In genomic region chr2:181521491-181521890, GRCm38 (mm10) we compare ENCODE assay signal across 8 mouse cellular contexts. TPM values are rescaled to one million over a fixed set of nuclear protein-coding genes. Genes with fewer than 3 reads are reported as not detected.
A peak's percentile ranks its signal among the peaks of the same experiment; 100 is the strongest.
DNase-seq lines count a peak whose midpoint lies in the region; ATAC-seq lines count a peak whose summit lies in the region.

No protein-coding gene starts in this region.

- peak overlapping the region; percentile 59 for H3K4me2 ChIP-seq in lung, embryonic 15.5 days
- H3K4me2 ChIP-seq in limb, embryonic 11.5 days (ENCODE audit: low read depth, severe bottlenecking): peak overlapping the region; percentile 59
- H3K4me2 ChIP-seq in neural tube, embryonic 14.5 days (ENCODE audit: low read depth, low read length): peak overlapping the region; percentile 70

- ATAC-seq in lung, embryonic 15.5 days (ENCODE audit: borderline replicate concordance, extremely low read depth, low FRiP score, low TSS enrichment): no peak
- ATAC-seq in limb, embryonic 11.5 days (ENCODE audit: insufficient number of reproducible peaks, low FRiP score, low TSS enrichment, low read depth): no peak
- ATAC-seq in neural tube, embryonic 14.5 days (ENCODE audit: low read depth): no peak

- peaks cover 26% of the 10 kb centered on the region for H3K4me1 ChIP-seq in lung, embryonic 15.5 days
- H3K4me1 ChIP-seq in forebrain, embryonic 10.5 days: peaks cover 25% of the 10 kb centered on the region
- peaks cover 6% of the 10 kb centered on the region; the same call in 1 of the 2 replicates for H3K4me1 ChIP-seq in limb, embryonic 11.5 days (ENCODE audit: control insufficient read depth, insufficient read depth, low read length)
- peaks cover 20% of the 10 kb centered on the region for H3K4me1 ChIP-seq in neural tube, embryonic 14.5 days (ENCODE audit: control insufficient read depth, insufficient read depth, low read length)

- H3K27me3 ChIP-seq in lung, embryonic 15.5 days: no peaks in the 10 kb centered on the region
- no peaks in the 10 kb centered on the region for H3K27me3 ChIP-seq in forebrain, embryonic 10.5 days (ENCODE audit: poor library complexity, severe bottlenecking)
- no peaks in the 10 kb centered on the region for H3K27me3 ChIP-seq in limb, embryonic 11.5 days (ENCODE audit: control insufficient read depth, insufficient read depth, low read length)
- no peaks in the 10 kb centered on the region for H3K27me3 ChIP-seq in neural tube, embryonic 14.5 days (ENCODE audit: control insufficient read depth, insufficient read depth, low read length)

- H3K36me3 ChIP-seq in lung, embryonic 15.5 days: peaks cover 16% of the 10 kb centered on the region
- peaks cover 45% of the 10 kb centered on the region for H3K36me3 ChIP-seq in forebrain, embryonic 10.5 days (replicated peaks)
- H3K36me3 ChIP-seq in limb, embryonic 11.5 days (ENCODE audit: control insufficient read depth, insufficient read depth, low read length): peaks cover 5% of the 10 kb centered on the region; the same call in 1 of the 2 replicates
- H3K36me3 ChIP-seq in neural tube, embryonic 14.5 days (ENCODE audit: control insufficient read depth, insufficient read depth, low read length): peaks cover 8% of the 10 kb centered on the region

- peak overlapping the region; percentile 90 for H3K4me3 ChIP-seq in lung, embryonic 15.5 days
- peak overlapping the region; percentile 73 for H3K4me3 ChIP-seq in forebrain, embryonic 10.5 days
- peak overlapping the region; percentile 67 for H3K4me3 ChIP-seq in limb, embryonic 11.5 days (ENCODE audit: low read depth, low read length)
- H3K4me3 ChIP-seq in neural tube, embryonic 14.5 days (ENCODE audit: low read depth, low read length): peak overlapping the region; percentile 95

- WGBS in lung, embryonic 15.5 days: 35% methylated on average over 10 of the region's 10 CpGs
- WGBS in forebrain, embryonic 10.5 days: 66% methylated on average over 10 of the region's 10 CpGs
- 59% methylated on average over 10 of the region's 10 CpGs for WGBS in limb, embryonic 11.5 days
- WGBS in neural tube, embryonic 14.5 days: 55% methylated on average over 10 of the region's 10 CpGs

- H3K27ac ChIP-seq in lung, embryonic 15.5 days: no peak overlapping the region
- H3K27ac ChIP-seq in forebrain, embryonic 10.5 days: peak overlapping the region; percentile 93; the same call in 1 of the 2 replicates
- H3K27ac ChIP-seq in limb, embryonic 11.5 days (replicated peaks; ENCODE audit: low read depth, low read length): no peak overlapping the region
- no peak overlapping the region for H3K27ac ChIP-seq in neural tube, embryonic 14.5 days (ENCODE audit: low read depth, low read length)

- H3K9ac ChIP-seq in lung, embryonic 15.5 days: peak overlapping the region; percentile 94
- peak overlapping the region; percentile 41; the same call in 1 of the 2 replicates for H3K9ac ChIP-seq in limb, embryonic 11.5 days (ENCODE audit: low read length)
- H3K9ac ChIP-seq in neural tube, embryonic 14.5 days (replicated peaks; ENCODE audit: low read depth, low read length): peak overlapping the region; percentile 80

- no peak for DNase-seq in lung, postnatal 4 days
- DNase-seq in forebrain, embryonic 10.5 days (ENCODE audit: extremely low spot score, low spot score): no peak
- DNase-seq in limb, embryonic 11.5 days (ENCODE audit: low spot score): no peak
- no peak for DNase-seq in layer of hippocampus, adult 9-10 months (ENCODE audit: low spot score)
- no peak for DNase-seq in MN1 (ENCODE audit: low spot score)
- no peak for DNase-seq in layer of hippocampus, adult 18-20 months (ENCODE audit: low spot score in 2 of 2)

- H3K9me3 ChIP-seq in lung, embryonic 15.5 days: no peaks in the 10 kb centered on the region
- H3K9me3 ChIP-seq in forebrain, embryonic 10.5 days: no peaks in the 10 kb centered on the region
- no peaks in the 10 kb centered on the region for H3K9me3 ChIP-seq in limb, embryonic 11.5 days (ENCODE audit: control insufficient read depth, low read length)
- H3K9me3 ChIP-seq in neural tube, embryonic 14.5 days (ENCODE audit: control insufficient read depth, low read length): no peaks in the 10 kb centered on the region

RNA-seq across cellular contexts. Expression of gene Dnajc5, which starts 1.2 kb away (rescaled TPM):
- polyA plus RNA-seq in lung, embryonic 15.5 days (2015; fragmentation: Nextera tagmentation; extraction: Ambion mirVana): 84.8 and 87.4 TPM in 2 replicates
- 92.3 and 92.4 TPM in 2 replicates for polyA plus RNA-seq in forebrain, embryonic 10.5 days (2016; fragmentation: Nextera tagmentation; extraction: Ambion mirVana)
- polyA plus RNA-seq in limb, embryonic 11.5 days (2014; fragmentation: Nextera tagmentation; extraction: Ambion mirVana): 75.3 and 80.9 TPM in 2 replicates
- polyA plus RNA-seq in neural tube, embryonic 14.5 days (2014; fragmentation: Nextera tagmentation; extraction: Ambion mirVana): 245 and 250 TPM in 2 replicates
- 100 to 1,000 TPM; 274 to 282 TPM for total RNA-seq in layer of hippocampus, adult 18-20 months (2021)

RNA-seq across cellular contexts. Expression of gene Tpd52l2, which starts 24.5 kb away (rescaled TPM):
- 155 and 160 TPM in 2 replicates for polyA plus RNA-seq in lung, embryonic 15.5 days (2015; fragmentation: Nextera tagmentation; extraction: Ambion mirVana)
- 151 and 158 TPM in 2 replicates for polyA plus RNA-seq in forebrain, embryonic 10.5 days (2016; fragmentation: Nextera tagmentation; extraction: Ambion mirVana)
- polyA plus RNA-seq in limb, embryonic 11.5 days (2014; fragmentation: Nextera tagmentation; extraction: Ambion mirVana): 165 and 175 TPM in 2 replicates
- 116 and 120 TPM in 2 replicates for polyA plus RNA-seq in neural tube, embryonic 14.5 days (2014; fragmentation: Nextera tagmentation; extraction: Ambion mirVana)
- total RNA-seq in layer of hippocampus, adult 18-20 months (2021): 10 to 100 TPM; 71.5 to 78.4 TPM

RNA-seq across cellular contexts. Expression of gene Abhd16b, which starts 28.5 kb away (rescaled TPM):
- polyA plus RNA-seq in lung, embryonic 15.5 days (2015; fragmentation: Nextera tagmentation; extraction: Ambion mirVana): 0.24 and 0.26 TPM in 2 replicates
- 0.25 TPM in 1 of 2 replicates, not detected in the other for polyA plus RNA-seq in forebrain, embryonic 10.5 days (2016; fragmentation: Nextera tagmentation; extraction: Ambion mirVana)
- 0.08 and 0.21 TPM in 2 replicates for polyA plus RNA-seq in limb, embryonic 11.5 days (2014; fragmentation: Nextera tagmentation; extraction: Ambion mirVana)
- not detected in 2 replicates for polyA plus RNA-seq in neural tube, embryonic 14.5 days (2014; fragmentation: Nextera tagmentation; extraction: Ambion mirVana)
- total RNA-seq in layer of hippocampus, adult 18-20 months (2021): not detected

Comparison
In these comparisons a context has a peak if more than half of its experiments do, and no peak if none do; other contexts are left out.
1. H3K9ac ChIP-seq: peak in every context shown above with its lines; median percentile 94 in lung, embryonic 15.5 days; 80 in neural tube, embryonic 14.5 days; 41 in limb, embryonic 11.5 days.